Mouse (Mus musculus) heart, embryonic 16.5 days (tissue): ENCODE data around the gene Msx3. TPM values are rescaled to one million over a fixed set of nuclear protein-coding genes. Genes with fewer than 3 reads are reported as not detected.

Experiments used
- ATAC-seq: fragments of 200-750 bp; cut with Nextera tagmentation; replicated peaks from 2 replicates; pipeline ENCODE4 v1.8.0; 2017; ENCODE audit warnings: moderate number of reproducible peaks; ENCODE audit not compliant: insufficient read depth, low FRiP score; ENCODE audit errors: extremely low read depth
- H3K27ac ChIP-seq: fragments of 300-500 bp; sonication (generic); 2 replicates; pipeline ENCODE4 v1.5.1; 2014; ENCODE audit warnings: mild to moderate bottlenecking, low read length, control low read depth, moderate library complexity
- H3K27me3 ChIP-seq: fragments of 300-500 bp; sonication (generic); 2 replicates; pipeline ENCODE4 v1.6.1; 2014; ENCODE audit warnings: low read length, mixed read lengths; ENCODE audit not compliant: control insufficient read depth, insufficient read depth
- H3K36me3 ChIP-seq: fragments of 300-500 bp; sonication (generic); 2 replicates; pipeline ENCODE4 v1.6.1; 2014; ENCODE audit not compliant: control insufficient read depth, insufficient read depth
- H3K4me1 ChIP-seq: fragments of 300-500 bp; sonication (generic); 2 replicates; pipeline ENCODE4 v1.6.1; 2014; ENCODE audit warnings: low read length, mixed read lengths; ENCODE audit not compliant: control insufficient read depth, insufficient read depth
- H3K4me2 ChIP-seq: fragments of 300-500 bp; sonication (generic); 2 replicates; pipeline ENCODE4 v1.6.1; 2014; ENCODE audit warnings: low read depth, mild to moderate bottlenecking, control low read depth, low read length
- H3K4me3 ChIP-seq: fragments of 300-500 bp; sonication (generic); 2 replicates; pipeline ENCODE4 v1.5.1; 2014; ENCODE audit warnings: mild to moderate bottlenecking, control low read depth, low read length
- H3K9ac ChIP-seq: fragments of 300-500 bp; sonication (generic); 2 replicates; pipeline ENCODE4 v1.6.1; 2014; ENCODE audit warnings: low read length, control low read depth
- H3K9me3 ChIP-seq: fragments of 300-500 bp; sonication (generic); replicated peaks from 2 replicates; pipeline ENCODE4 v1.6.1; 2016; ENCODE audit warnings: low read length; ENCODE audit not compliant: control insufficient read depth
- WGBS: fragments of 180-500 bp; shearing (Covaris S2); extraction: QIAGEN DNeasy Blood & Tissue Kit; methylation state at CpG from one replicate; pipeline ENCODE4 v1.1.7; 2014; 5-methylcytosine and 5-hydroxymethylcytosine counted together
- polyA plus RNA-seq: library from polyadenylated mRNA; unstranded; fragments of >200 nt; fragmentation: Nextera tagmentation; extraction: Ambion mirVana; gene quantifications from 2 replicates; pipeline ENCODE4 v1.2.1, GENCODE M21; 2015

The Msx3 gene
- polyA plus RNA-seq, 1 experiment from 2014 or later, result not detected

DNA sequence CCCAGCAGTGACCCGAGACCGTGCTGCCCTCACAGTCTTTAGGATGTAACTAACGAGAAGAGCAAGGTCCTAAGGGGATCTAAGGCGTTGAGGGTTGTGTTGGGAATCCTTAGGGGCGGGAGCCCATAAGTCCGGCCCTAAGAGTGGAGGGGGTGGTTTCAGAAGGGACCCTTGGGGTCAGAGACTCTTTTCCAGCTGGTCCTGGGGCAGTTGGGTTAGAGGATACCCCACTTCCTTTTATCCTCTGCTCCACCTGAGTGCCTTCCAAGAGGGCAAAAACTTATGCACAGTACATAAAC, 12.9 kb upstream of the Msx3 start:
- Histone ChIP-seq H3K9me3 (no peaks in the 10 kb centered on the region), H3K36me3 (no peaks in the 10 kb centered on the region), H3K9ac (no peak overlapping the region), H3K4me2 (peak overlapping the region; percentile 57; the same call in 1 of the 2 replicates), H3K27ac (no peak overlapping the region), H3K27me3 (peaks cover 88% of the 10 kb centered on the region), H3K4me3 (peak overlapping the region; percentile 37; the same call in 1 of the 2 replicates), H3K4me1 (0 out of 2 replicates have a peak, but pooled peaks cover 5% of the 10 kb centered on the region)
- no peak for ATAC-seq
- WGBS, result 3% methylated on average over 6 of the region's 6 CpGs

DNA sequence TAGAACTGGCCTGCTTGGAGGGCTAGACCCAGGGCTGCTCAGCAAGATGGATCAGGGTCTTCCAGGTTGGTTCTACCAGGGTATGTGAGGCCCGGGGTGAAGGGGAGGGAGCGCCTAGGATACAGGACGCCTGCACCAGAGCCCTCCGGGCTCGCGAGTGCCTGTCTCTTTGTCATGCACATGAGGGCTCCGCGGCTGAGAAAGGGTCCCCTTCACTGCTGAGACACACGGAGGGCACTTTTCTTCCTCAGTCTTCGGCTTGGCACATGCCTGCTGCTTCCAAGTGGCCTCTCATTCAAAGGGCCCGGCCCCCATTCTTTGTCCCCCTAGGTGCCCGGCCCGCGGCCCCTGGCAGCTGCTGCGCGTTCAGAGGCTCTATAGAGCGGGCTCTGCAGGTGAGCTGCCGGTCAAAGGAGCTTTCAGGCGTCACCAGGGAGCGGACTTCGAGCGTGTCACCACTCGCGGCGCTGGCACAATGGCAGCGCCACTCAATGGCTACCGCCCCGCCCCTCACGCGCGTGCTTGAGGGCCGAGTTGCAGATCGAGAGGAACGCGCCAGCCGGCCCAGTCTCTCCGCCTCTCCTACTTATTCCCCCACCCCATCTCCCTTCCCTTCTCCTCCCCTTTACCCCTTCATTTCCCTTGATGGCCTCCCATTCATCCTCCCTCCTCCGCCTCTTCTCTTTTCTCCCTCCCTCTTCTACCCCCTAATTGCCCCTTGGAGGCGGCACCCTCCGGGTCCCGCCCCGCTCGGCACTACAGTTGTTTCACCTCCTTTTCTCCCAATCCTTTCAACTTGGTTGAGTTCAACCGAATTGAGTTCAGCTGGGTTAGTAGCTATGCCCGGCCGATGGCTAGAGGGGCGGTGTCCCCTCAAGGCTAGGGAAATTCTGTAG, 12.3 kb upstream of the Msx3 start:
- H3K4me3 ChIP-seq, result peak overlapping the region; percentile 37
- peak overlapping the region; percentile 57 for H3K4me2 ChIP-seq
- ATAC-seq, result no peak
- no peaks in the 10 kb centered on the region for H3K9me3 ChIP-seq
- peaks cover 94% of the 10 kb centered on the region for H3K27me3 ChIP-seq
- H3K36me3 ChIP-seq, result no peaks in the 10 kb centered on the region
- no peak overlapping the region for H3K27ac ChIP-seq
- 0 out of 2 replicates have a peak, but pooled peaks cover 5% of the 10 kb centered on the region for H3K4me1 ChIP-seq
- under 1% methylated on average over 46 of the region's 47 CpGs for WGBS
- H3K9ac ChIP-seq, result no peak overlapping the region

DNA sequence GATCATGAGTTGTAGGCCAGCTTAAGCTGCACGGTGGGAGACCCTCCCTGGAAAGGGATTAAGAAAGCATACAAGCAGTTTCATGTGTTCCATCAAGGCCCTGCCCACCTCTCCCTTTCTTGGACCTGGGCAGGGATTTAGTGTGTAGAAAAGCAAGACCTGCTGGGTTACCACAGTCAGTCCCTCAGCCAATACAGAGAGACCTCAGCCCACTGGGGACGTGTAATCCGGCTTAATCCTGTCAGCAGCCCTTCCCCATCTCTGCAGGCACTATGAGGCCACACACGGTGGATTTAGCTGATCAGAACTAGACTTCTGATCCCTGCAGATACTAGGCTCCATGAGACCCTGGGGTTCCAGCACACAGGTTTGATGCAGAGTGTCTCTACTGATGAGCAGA, 10.7 kb upstream of the Msx3 start:
- WGBS, result 26% methylated on average over 4 of the region's 4 CpGs

DNA sequence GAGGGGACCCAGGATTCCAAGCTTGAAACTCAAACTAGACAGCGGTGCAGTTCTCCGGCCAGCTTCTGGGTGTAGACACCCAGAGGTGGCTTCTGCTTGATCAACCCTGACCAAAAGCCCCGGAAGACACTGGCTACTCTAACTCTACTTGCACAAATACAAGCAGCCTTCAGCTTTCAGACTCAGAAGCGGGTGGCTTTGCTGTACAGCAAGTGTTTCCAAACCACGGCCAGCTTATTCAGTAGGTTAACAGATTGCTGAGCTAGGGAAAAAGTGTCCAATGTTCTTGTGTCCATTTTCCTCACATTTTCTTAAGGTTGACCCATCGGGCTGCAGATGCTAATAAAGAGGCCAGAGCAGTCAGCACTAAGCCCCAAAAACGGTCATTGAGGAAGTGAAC, 9.6 kb upstream of the Msx3 start:
- Histone ChIP-seq H3K27ac (no peak overlapping the region), H3K36me3 (no peaks in the 10 kb centered on the region), H3K4me1 (0 out of 2 replicates have a peak, but pooled peaks cover 5% of the 10 kb centered on the region), H3K27me3 (peaks cover 86% of the 10 kb centered on the region), H3K4me3 (peak overlapping the region; percentile 54), H3K9ac (peak overlapping the region; percentile 64; the same call in 1 of the 2 replicates), H3K4me2 (peak overlapping the region; percentile 82), H3K9me3 (no peaks in the 10 kb centered on the region)
- no peak for ATAC-seq
- 23% methylated on average over 7 of the region's 7 CpGs for whole genome bisulfite sequencing

More for the DNA sequence above, 10.7 kb upstream of the Msx3 start:
- Histone ChIP-seq H3K36me3 (no peaks in the 10 kb centered on the region), H3K9ac (no peak overlapping the region), H3K27ac (no peak overlapping the region), H3K27me3 (peaks cover 92% of the 10 kb centered on the region), H3K9me3 (no peaks in the 10 kb centered on the region), H3K4me2 (no peak overlapping the region), H3K4me1 (0 out of 2 replicates have a peak, but pooled peaks cover 5% of the 10 kb centered on the region), H3K4me3 (no peak overlapping the region)
- ATAC-seq, result no peak

DNA sequence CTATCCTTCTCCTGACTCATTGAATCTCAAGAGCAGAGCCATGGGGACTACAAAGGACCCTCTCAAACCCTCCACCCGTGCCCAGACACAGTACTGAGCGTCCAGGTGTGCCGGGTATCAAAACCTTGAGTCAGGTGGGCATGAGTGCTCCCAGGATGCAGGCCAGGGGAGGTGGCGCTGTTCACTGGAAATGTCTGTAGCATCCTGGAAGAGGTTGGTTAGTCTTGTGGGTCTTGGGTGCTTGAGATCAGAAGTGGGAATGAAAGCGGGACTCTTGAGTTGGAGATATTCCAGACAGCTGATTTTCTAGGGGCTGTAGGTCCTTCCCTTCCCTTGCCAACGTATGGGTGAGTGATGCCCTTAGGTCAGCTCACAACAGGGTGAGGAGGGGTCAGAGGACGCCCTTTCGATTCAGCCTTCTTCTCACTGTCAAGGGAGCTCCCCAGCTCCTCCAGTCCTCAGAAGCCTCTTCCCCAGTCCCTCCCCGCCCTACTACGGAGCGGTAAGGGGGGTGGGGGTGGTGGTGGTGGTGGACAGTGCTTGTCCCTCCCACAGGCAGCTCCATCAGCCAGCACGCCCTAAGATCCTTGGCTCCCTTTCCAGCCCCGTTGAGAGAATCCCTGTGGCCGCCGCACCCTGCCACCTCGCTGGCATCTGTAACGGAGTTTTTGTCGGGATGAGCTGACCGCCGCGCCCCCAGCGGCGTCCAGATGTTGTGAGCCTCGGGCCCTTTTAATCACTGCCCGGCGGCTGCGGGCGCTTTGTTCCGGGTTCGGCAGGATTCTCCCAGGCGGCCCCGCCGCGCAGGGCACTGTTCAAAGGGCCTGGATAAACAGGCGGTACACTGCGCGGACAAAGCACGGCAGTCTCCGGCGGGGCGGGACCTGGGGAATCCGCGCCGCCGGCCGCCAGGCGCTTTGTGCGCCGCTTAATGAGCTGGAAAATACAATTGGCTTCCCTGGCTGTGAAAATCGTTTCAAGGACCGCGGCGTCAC, 8.8 kb upstream of the Msx3 start:
- peak overlapping the region; percentile 64 for H3K9ac ChIP-seq
- ATAC-seq, result no peak
- H3K27me3 ChIP-seq, result peaks cover 88% of the 10 kb centered on the region
- peak overlapping the region; percentile 82 for H3K4me2 ChIP-seq
- H3K27ac ChIP-seq, result no peak overlapping the region
- WGBS, result 3% methylated on average over 53 of the region's 53 CpGs
- H3K4me3 ChIP-seq, result peak overlapping the region; percentile 54
- H3K36me3 ChIP-seq, result no peaks in the 10 kb centered on the region
- no peaks in the 10 kb centered on the region for H3K9me3 ChIP-seq
- 0 out of 2 replicates have a peak, but pooled peaks cover 5% of the 10 kb centered on the region for H3K4me1 ChIP-seq

DNA sequence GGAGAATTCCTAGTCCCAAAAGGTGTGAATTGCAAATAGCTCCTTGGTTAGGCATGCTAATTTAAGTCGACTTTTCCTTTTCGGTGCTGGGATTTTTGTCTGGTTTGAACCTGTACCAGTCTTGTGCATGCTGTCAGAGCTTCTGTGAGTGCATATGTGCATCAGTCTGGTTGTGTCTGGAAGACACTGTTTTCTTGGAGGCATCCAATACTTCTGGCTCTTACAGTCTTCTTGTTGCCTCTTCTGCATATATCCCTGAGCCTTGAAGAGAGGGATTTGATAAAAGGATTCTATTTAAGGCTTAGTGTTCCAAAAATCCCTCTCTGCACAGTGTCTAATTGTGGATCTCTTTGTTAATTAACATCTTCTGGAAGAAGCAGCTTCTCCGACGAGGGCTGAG, 5.2 kb upstream of the Msx3 start:
- peaks cover 88% of the 10 kb centered on the region for H3K27me3 ChIP-seq
- no peak overlapping the region for H3K4me3 ChIP-seq
- ATAC-seq, result no peak
- H3K36me3 ChIP-seq, result no peaks in the 10 kb centered on the region
- H3K9ac ChIP-seq, result no peak overlapping the region
- H3K4me1 ChIP-seq, result peaks cover 10% of the 10 kb centered on the region
- H3K27ac ChIP-seq, result no peak overlapping the region
- H3K9me3 ChIP-seq, result no peaks in the 10 kb centered on the region
- 62% methylated on average over 4 of the region's 4 CpGs for WGBS
- no peak overlapping the region for H3K4me2 ChIP-seq

DNA sequence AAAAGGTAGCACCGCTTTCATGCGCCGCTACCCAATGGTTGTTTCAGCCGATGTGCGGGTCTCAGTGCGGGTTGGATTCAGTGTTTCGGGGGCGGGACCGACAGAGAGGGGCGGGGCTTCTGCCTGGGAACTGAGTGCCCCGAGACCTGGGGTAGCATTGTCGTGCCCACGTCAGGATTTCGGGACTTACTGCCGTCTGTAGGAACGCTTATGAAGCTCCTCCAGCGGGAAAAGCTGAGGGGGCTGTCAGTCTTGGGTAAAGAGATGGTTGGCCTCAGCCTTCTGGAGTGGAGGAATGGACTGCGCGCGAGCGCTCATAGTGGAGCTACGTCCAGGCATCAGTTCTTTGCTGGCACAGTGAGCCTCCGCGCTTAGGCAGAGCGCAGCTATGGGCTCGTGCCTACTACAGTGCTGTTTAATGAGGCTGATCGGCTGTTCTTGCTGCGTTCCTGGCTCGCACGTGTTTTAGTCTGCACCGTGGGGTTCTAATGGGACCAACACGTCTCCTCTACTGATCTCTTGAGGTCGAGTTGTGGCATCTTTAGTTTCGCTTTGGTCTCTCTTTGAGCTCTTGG, 313 bp upstream of the Msx3 start:
- Histone ChIP-seq H3K4me2 (peak overlapping the region; percentile 87), H3K4me3 (peak overlapping the region; percentile 53), H3K36me3 (no peaks in the 10 kb centered on the region), H3K4me1 (peaks cover 22% of the 10 kb centered on the region), H3K27ac (no peak overlapping the region), H3K9ac (no peak overlapping the region), H3K9me3 (no peaks in the 10 kb centered on the region), H3K27me3 (peaks cover 94% of the 10 kb centered on the region)
- ATAC-seq, result 0 out of 2 replicates have a peak, but pooled peaks have one; percentile 69
- under 1% methylated on average over 34 of the region's 34 CpGs for WGBS

DNA sequence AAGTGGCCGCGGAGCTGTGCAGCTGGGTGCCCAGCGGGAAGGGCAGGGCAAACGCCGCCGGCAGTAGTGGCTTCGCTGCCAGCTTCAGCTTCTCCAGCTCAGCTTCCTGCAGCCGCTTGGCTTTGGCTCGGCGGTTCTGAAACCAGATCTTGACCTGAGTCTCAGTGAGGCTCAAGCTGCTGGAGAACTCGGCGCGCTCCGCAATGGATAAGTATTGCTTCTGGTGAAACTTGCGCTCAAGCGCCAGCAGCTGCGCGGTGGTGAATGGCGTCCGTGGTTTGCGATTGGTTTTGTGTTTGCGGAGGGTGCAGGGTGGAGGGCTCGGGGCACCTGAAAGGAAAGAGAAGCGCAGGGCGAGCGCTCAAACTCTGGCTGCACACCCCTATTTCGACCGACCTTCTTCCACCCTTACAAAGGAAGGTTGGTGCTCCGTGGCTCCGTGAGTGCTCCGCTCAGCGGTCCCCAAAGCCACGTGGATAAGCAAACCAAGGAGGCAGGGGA, 1.0 kb downstream of the Msx3 start:
- H3K4me2 ChIP-seq, result peak overlapping the region; percentile 87
- H3K9me3 ChIP-seq, result no peaks in the 10 kb centered on the region
- no peaks in the 10 kb centered on the region for H3K36me3 ChIP-seq
- H3K4me3 ChIP-seq, result peak overlapping the region; percentile 53
- H3K27me3 ChIP-seq, result peaks cover 87% of the 10 kb centered on the region
- no peak overlapping the region for H3K9ac ChIP-seq
- WGBS, result 1% methylated on average over 33 of the region's 33 CpGs
- H3K27ac ChIP-seq, result no peak overlapping the region
- no peak for ATAC-seq
- H3K4me1 ChIP-seq, result peaks cover 22% of the 10 kb centered on the region
